Mouse (Mus musculus) kidney, adult 2 months (tissue): Measurements from ENCODE around the gene Olfr700.

Source experiments
- CTCF ChIP-seq: fragments of 200-500 bp; conservative IDR thresholded peaks from 2 replicates; pipeline ENCODE4 v1.5.1; 2011; ENCODE audit warnings: low read depth, mild to moderate bottlenecking, control low read depth, low read length, moderate library complexity, mixed read lengths; ENCODE audit not compliant: insufficient read depth, insufficient read length
- POLR2A ChIP-seq: fragments of 200-500 bp; IDR thresholded peaks from one replicate; pipeline ENCODE4 v1.6.1; 2011; ENCODE audit warnings: low read depth, low read length, control low read depth

DNA sequence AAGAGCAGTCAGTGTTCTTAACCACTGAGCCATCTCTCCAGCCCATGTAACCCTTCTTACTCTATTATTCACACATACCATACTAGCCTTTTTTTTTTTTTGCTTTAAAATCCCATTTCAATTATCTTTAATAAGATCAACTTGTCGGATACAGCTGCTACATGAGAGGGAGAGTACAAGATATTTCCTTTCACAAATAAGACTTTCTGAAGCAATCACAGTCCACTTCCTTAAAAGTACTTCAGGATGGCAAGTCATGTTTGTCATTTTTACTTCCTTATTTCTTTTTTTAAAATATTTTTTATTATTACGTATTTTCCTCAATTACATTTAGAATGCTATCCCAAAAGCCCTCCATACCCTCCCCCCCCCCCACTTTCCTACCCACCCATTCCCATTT, 49.8 kb downstream of the Olfr700 start:
- TF ChIP-seq POLR2A (no peak), CTCF (no peak)
